Mouse (Mus musculus): ENCODE data around the gene Il12rb2. TPM values are rescaled to one million over a fixed set of nuclear protein-coding genes. Genes with fewer than 3 reads are reported as not detected.

The Il12rb2 gene
- polyA plus RNA-seq, 1 experiment from 2014 or later = 0.08 TPM

DNA sequence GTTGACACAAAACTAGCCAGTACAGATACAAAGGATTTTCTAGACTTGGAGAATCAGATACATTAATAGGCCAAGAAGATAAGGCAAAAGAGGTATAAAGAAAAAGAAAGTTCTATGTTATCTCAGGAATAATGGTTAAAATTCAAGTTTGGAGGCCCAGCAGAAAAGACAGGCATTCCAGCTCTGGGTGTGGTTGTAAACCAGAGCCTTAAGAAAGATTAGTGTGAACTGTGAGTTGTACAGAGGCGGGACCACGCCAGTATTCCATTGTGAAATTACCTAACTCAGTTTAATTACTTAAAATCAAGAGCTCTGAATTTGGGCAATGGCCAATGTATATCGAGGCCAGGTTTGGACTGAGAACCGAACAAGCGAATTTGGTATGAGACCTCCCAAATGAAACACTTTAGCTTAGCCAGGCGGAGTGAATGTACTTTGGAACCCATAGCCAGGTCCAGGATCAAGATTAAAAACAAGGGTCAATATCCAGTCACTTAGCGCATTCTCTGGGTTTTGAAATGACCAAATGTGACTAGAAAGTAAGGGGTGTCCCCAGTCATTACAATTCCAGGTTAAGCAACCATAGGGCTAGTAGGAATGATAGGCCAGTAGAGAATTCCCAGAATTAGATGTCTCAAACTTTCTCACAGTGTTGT, 132.1 kb downstream of the Il12rb2 start:
- H3K36me3 ChIP-seq (ENCODE audit: control insufficient read depth, insufficient read depth, low read length) = no peaks in the 10 kb centered on the region
- WGBS = 91% methylated on average over 7 of the region's 7 CpGs
- no peak overlapping the region for H3K27ac ChIP-seq (ENCODE audit: low read depth, low read length)
- H3K9ac ChIP-seq (ENCODE audit: low read depth, low read length) = no peak overlapping the region
- H3K4me1 ChIP-seq (ENCODE audit: control insufficient read depth, insufficient read depth, low read depth, low read length) = no peaks in the 10 kb centered on the region
- H3K4me3 ChIP-seq (ENCODE audit: low read length) = no peak overlapping the region
- ATAC-seq = no peak
- no peaks in the 10 kb centered on the region for H3K9me3 ChIP-seq (ENCODE audit: control insufficient read depth, low read length)
- H3K4me2 ChIP-seq (ENCODE audit: low read length) = no peak overlapping the region
- no peaks in the 10 kb centered on the region for H3K27me3 ChIP-seq (replicated peaks; ENCODE audit: control insufficient read depth, insufficient read depth, low read length)

Other genes starting within 250 kb of the Il12rb2 start
- gene Serbp1, start 138.0 kb downstream of the Il12rb2 start, polyA plus RNA-seq (2015; fragmentation: Nextera tagmentation; extraction: Ambion mirVana) = 277 and 281 TPM in 2 replicates
- not detected in 2 replicates for gene Il23r, start 115.7 kb upstream of the Il12rb2 start, polyA plus RNA-seq (2015; fragmentation: Nextera tagmentation; extraction: Ambion mirVana)
- 2.1 and 2.8 TPM in 2 replicates for gene Tacstd2, start 159.6 kb upstream of the Il12rb2 start, polyA plus RNA-seq (2015; fragmentation: Nextera tagmentation; extraction: Ambion mirVana)

Data from hindbrain, embryonic 16.5 days (tissue).